Mouse (Mus musculus): ENCODE results near the gene 2210011C24Rik.
"Not testable (repeated sequence)": the region's sequence is repeated elsewhere in the genome, so short reads cannot be mapped to it uniquely, and the experiment has no call there.

Gene 2210011C24Rik

GRCm38 (mm10) chr8:83995973-83996372, 16.0 kb downstream of the 2210011C24Rik start:
- no peak for DNase-seq (ENCODE audit: low read depth, low spot score)

- DNase-seq (ENCODE audit: low read depth, low spot score), result no peak
Observed at GRCm38 (mm10) chr8:83994030-83994429, 17.9 kb downstream of the 2210011C24Rik start.

- DNase-seq (ENCODE audit: low read depth, low spot score), result no peak
Observed at GRCm38 (mm10) chr8:83992488-83992887, 19.5 kb downstream of the 2210011C24Rik start.

GRCm38 (mm10) chr8:83990170-83990569, 21.8 kb downstream of the 2210011C24Rik start:
- DNase-seq (ENCODE audit: low read depth, low spot score), result no peak

GRCm38 (mm10) chr8:83989243-83989642, 22.7 kb downstream of the 2210011C24Rik start:
- DNase-seq (ENCODE audit: low read depth, low spot score), result no peak

GRCm38 (mm10) chr8:83983222-83983621, 28.7 kb downstream of the 2210011C24Rik start:
- not testable (repeated sequence) for DNase-seq (ENCODE audit: low read depth, low spot score)

- no peak for DNase-seq (ENCODE audit: low read depth, low spot score)
Observed at GRCm38 (mm10) chr8:83982449-83982848, 29.5 kb downstream of the 2210011C24Rik start.

GRCm38 (mm10) chr8:83981533-83981932, 30.4 kb downstream of the 2210011C24Rik start:
- no peak for DNase-seq (ENCODE audit: low read depth, low spot score)

- DNase-seq (ENCODE audit: low read depth, low spot score), result no peak
Observed at GRCm38 (mm10) chr8:83980845-83981244, 31.1 kb downstream of the 2210011C24Rik start.

GRCm38 (mm10) chr8:83980250-83980649, 31.7 kb downstream of the 2210011C24Rik start:
- no peak for DNase-seq (ENCODE audit: low read depth, low spot score)

GRCm38 (mm10) chr8:83978200-83978599, 33.8 kb downstream of the 2210011C24Rik start:
- no peak for DNase-seq (ENCODE audit: low read depth, low spot score)

GRCm38 (mm10) chr8:83977646-83978045, 34.3 kb downstream of the 2210011C24Rik start:
- no peak for DNase-seq (ENCODE audit: low read depth, low spot score)

GRCm38 (mm10) chr8:83976779-83977350, 35.1 kb downstream of the 2210011C24Rik start:
- no peak for DNase-seq (ENCODE audit: low read depth, low spot score)

- no peak for DNase-seq (ENCODE audit: low read depth, low spot score)
Observed at GRCm38 (mm10) chr8:83976101-83976630, 35.8 kb downstream of the 2210011C24Rik start.

- no peak for DNase-seq (ENCODE audit: low read depth, low spot score)
Observed at GRCm38 (mm10) chr8:83974521-83974920, 37.5 kb downstream of the 2210011C24Rik start.

GRCm38 (mm10) chr8:83973161-83974031, 38.6 kb downstream of the 2210011C24Rik start:
- no peak for DNase-seq (ENCODE audit: low read depth, low spot score)

- peak; percentile 98 for DNase-seq (ENCODE audit: low read depth, low spot score)
Observed at GRCm38 (mm10) chr8:83972150-83973120, 39.5 kb downstream of the 2210011C24Rik start, which contains the start of gene Prkaca. Gene Prkaca, plus strand, starts transcription at chr8:83972993.

- DNase-seq (ENCODE audit: low read depth, low spot score), result no peak
Observed at GRCm38 (mm10) chr8:83971661-83972060, 40.3 kb downstream of the 2210011C24Rik start.

- no peak for DNase-seq (ENCODE audit: low read depth, low spot score)
Observed at GRCm38 (mm10) chr8:83971121-83971520, 40.9 kb downstream of the 2210011C24Rik start.

- no peak for DNase-seq (ENCODE audit: low read depth, low spot score)
Observed at GRCm38 (mm10) chr8:83967701-83968100, 44.3 kb downstream of the 2210011C24Rik start.

- no peak for DNase-seq (ENCODE audit: low read depth, low spot score)
Observed at GRCm38 (mm10) chr8:83964015-83964765, 47.8 kb downstream of the 2210011C24Rik start.
